Mouse (Mus musculus): ENCODE data around the gene Pard3b. TPM values are rescaled to one million over a fixed set of nuclear protein-coding genes. Genes with fewer than 3 reads are reported as not detected.

Pard3b gene
- total and polyA plus RNA-seq, 2 experiments from 2014 or later = 4.4 to 6.1 TPM

DNA sequence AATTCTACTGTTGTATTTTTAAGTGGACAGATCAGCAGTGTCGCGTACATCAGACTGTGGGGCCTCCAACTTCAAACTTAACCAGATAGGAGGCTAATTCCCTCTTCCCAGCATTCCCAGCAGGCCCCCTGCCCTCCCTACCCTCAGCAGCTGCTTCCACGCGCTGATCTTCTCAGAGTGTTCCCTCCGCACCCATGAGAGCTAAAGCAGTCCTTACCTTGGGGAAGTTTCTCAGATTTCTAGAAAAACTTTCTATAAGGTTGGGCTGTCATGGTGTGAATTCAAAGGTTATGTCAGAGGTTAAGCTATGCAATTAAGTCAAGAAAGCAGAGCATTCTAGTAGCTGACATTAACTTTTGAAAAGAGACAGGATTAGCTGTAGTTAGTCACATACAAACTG lies 686.6 kb downstream of the Pard3b start:
- no peak overlapping the region for H3K9ac ChIP-seq
- H3K4me1 ChIP-seq (ENCODE audit: insufficient read depth) = no peaks in the 10 kb centered on the region
- H3K4me3 ChIP-seq (ENCODE audit: low read depth, low read length) = no peak overlapping the region
- no peak overlapping the region for H3K27ac ChIP-seq (ENCODE audit: low read depth, low read length)
- no peaks in the 10 kb centered on the region for H3K36me3 ChIP-seq (ENCODE audit: insufficient read depth)
- WGBS = 26% methylated on average over 5 of the region's 5 CpGs
- no peak for DNase-seq
- no peaks in the 10 kb centered on the region for H3K27me3 ChIP-seq (ENCODE audit: insufficient read depth, low read length)
- no peak for ATAC-seq
- no peak for TF ChIP-seq CTCF (IDR thresholded peaks at IDR 0.05; ENCODE audit: low read depth)
- no peaks in the 10 kb centered on the region for H3K9me3 ChIP-seq (ENCODE audit: low read length)
- H3K4me2 ChIP-seq (ENCODE audit: low read depth) = no peak overlapping the region

DNA sequence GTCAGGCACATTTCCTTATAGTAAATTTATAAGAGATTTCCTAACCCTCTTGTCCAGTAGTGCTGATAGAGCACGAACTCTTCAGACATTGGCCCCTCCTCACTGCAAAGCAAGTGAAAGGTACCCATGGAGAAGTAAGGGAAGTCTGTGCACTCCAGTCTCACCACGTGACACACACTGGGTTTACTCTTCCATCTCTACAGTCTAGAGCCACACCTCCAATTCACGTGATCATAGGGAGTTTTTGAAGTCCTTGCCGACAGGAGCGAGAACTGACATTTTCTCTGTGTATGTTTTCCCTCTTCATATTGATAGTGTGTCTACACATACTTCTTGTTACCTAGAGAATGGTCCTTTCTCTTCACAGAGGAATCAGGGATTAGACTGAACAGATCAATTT lies 689.1 kb downstream of the Pard3b start:
- DNase-seq (no peak), ATAC-seq (no peak)
- no peaks in the 10 kb centered on the region for H3K4me1 ChIP-seq (ENCODE audit: insufficient read depth)
- H3K9ac ChIP-seq = no peak overlapping the region
- no peak overlapping the region for H3K4me3 ChIP-seq (ENCODE audit: low read depth, low read length)
- no peak overlapping the region for H3K4me2 ChIP-seq (ENCODE audit: low read depth)
- 88% methylated on average over 5 of the region's 5 CpGs for WGBS
- no peak for TF ChIP-seq CTCF (IDR thresholded peaks at IDR 0.05; ENCODE audit: low read depth)
- no peaks in the 10 kb centered on the region for H3K9me3 ChIP-seq (ENCODE audit: low read length)
- H3K36me3 ChIP-seq (ENCODE audit: insufficient read depth) = no peaks in the 10 kb centered on the region
- H3K27ac ChIP-seq (ENCODE audit: low read depth, low read length) = no peak overlapping the region
- H3K27me3 ChIP-seq (ENCODE audit: insufficient read depth, low read length) = no peaks in the 10 kb centered on the region

DNA sequence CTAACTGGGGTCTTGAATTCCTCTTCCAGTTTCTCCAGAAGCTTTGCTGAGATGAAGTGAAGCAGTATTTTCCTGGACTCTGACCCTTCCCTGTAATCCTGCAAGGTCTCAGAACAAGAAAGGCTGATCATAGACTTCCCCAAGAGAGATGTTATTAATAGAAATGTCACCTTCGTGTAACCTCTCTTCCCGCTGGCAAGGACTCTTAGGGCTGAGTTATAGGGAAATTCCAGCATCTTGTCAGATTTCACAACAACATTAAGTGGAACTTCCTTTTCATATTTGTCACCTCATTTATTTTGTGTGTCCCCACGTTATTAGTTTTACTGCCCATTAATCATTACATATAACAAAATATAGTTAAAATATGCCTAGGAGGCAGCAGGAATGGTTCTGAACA lies 690.2 kb downstream of the Pard3b start:
- H3K36me3 ChIP-seq (ENCODE audit: insufficient read depth) = no peaks in the 10 kb centered on the region
- WGBS = 82% methylated on average over 3 of the region's 3 CpGs
- no peaks in the 10 kb centered on the region for H3K9me3 ChIP-seq (ENCODE audit: low read length)
- H3K4me1 ChIP-seq (ENCODE audit: insufficient read depth) = no peaks in the 10 kb centered on the region
- no peak for ATAC-seq
- no peak overlapping the region for H3K4me2 ChIP-seq (ENCODE audit: low read depth)
- H3K4me3 ChIP-seq (ENCODE audit: low read depth, low read length) = no peak overlapping the region
- no peak overlapping the region for H3K9ac ChIP-seq
- no peak for DNase-seq
- no peak overlapping the region for H3K27ac ChIP-seq (ENCODE audit: low read depth, low read length)
- no peaks in the 10 kb centered on the region for H3K27me3 ChIP-seq (ENCODE audit: insufficient read depth, low read length)
- no peak for TF ChIP-seq CTCF (IDR thresholded peaks at IDR 0.05; ENCODE audit: low read depth)

- H3K4me2 ChIP-seq (ENCODE audit: low read depth) = no peak overlapping the region
- H3K4me3 ChIP-seq (ENCODE audit: low read depth, low read length) = no peak overlapping the region
- H3K27ac ChIP-seq (ENCODE audit: low read depth, low read length) = no peak overlapping the region
- no peaks in the 10 kb centered on the region for H3K9me3 ChIP-seq (ENCODE audit: low read length)
- TF ChIP-seq CTCF (IDR thresholded peaks at IDR 0.05; ENCODE audit: low read depth) = no peak
- no peaks in the 10 kb centered on the region for H3K36me3 ChIP-seq (ENCODE audit: insufficient read depth)
- ATAC-seq = no peak
- 17% methylated on average over 2 of the region's 2 CpGs for WGBS
- no peaks in the 10 kb centered on the region for H3K27me3 ChIP-seq (ENCODE audit: insufficient read depth, low read length)
- no peak overlapping the region for H3K9ac ChIP-seq
- no peak for DNase-seq
- no peaks in the 10 kb centered on the region for H3K4me1 ChIP-seq (ENCODE audit: insufficient read depth)
Measured at GRCm38 (mm10) chr1:62333016-62333415, 694.4 kb downstream of the Pard3b start.

- Histone ChIP-seq H3K27ac (ENCODE audit: low read depth, low read length) (no peak overlapping the region), H3K4me3 (ENCODE audit: low read depth, low read length) (no peak overlapping the region), H3K4me1 (ENCODE audit: insufficient read depth) (no peaks in the 10 kb centered on the region), H3K4me2 (ENCODE audit: low read depth) (no peak overlapping the region), H3K9me3 (ENCODE audit: low read length) (no peaks in the 10 kb centered on the region), H3K27me3 (ENCODE audit: insufficient read depth, low read length) (no peaks in the 10 kb centered on the region), H3K9ac (no peak overlapping the region), H3K36me3 (ENCODE audit: insufficient read depth) (no peaks in the 10 kb centered on the region)
- WGBS = 62% methylated on average over 5 of the region's 5 CpGs
- DNase-seq (no peak), ATAC-seq (no peak)
- no peak for TF ChIP-seq CTCF (IDR thresholded peaks at IDR 0.05; ENCODE audit: low read depth)
Measured at GRCm38 (mm10) chr1:62334196-62334595, 695.6 kb downstream of the Pard3b start.

- no peak for DNase-seq
- 69% methylated on average over 1 of the region's 1 CpGs for WGBS
- no peaks in the 10 kb centered on the region for H3K4me1 ChIP-seq (ENCODE audit: insufficient read depth)
- no peak overlapping the region for H3K27ac ChIP-seq (ENCODE audit: low read depth, low read length)
- H3K36me3 ChIP-seq (ENCODE audit: insufficient read depth) = no peaks in the 10 kb centered on the region
- no peak for ATAC-seq
- TF ChIP-seq CTCF (IDR thresholded peaks at IDR 0.05; ENCODE audit: low read depth) = no peak
- no peak overlapping the region for H3K4me2 ChIP-seq (ENCODE audit: low read depth)
- no peaks in the 10 kb centered on the region for H3K27me3 ChIP-seq (ENCODE audit: insufficient read depth, low read length)
- H3K4me3 ChIP-seq (ENCODE audit: low read depth, low read length) = no peak overlapping the region
- no peak overlapping the region for H3K9ac ChIP-seq
- no peaks in the 10 kb centered on the region for H3K9me3 ChIP-seq (ENCODE audit: low read length)
Measured at GRCm38 (mm10) chr1:62340261-62340660, 701.6 kb downstream of the Pard3b start.

- peaks cover 10% of the 10 kb centered on the region; the same call in 1 of the 2 replicates for H3K4me1 ChIP-seq (ENCODE audit: insufficient read depth)
- WGBS = 29% methylated on average over 4 of the region's 4 CpGs
- H3K9me3 ChIP-seq (ENCODE audit: low read length) = no peaks in the 10 kb centered on the region
- H3K9ac ChIP-seq = no peak overlapping the region
- no peaks in the 10 kb centered on the region for H3K27me3 ChIP-seq (ENCODE audit: insufficient read depth, low read length)
- ATAC-seq (no peak), DNase-seq (no peak)
- no peak overlapping the region for H3K27ac ChIP-seq (ENCODE audit: low read depth, low read length)
- no peak overlapping the region for H3K4me3 ChIP-seq (ENCODE audit: low read depth, low read length)
- no peak for TF ChIP-seq CTCF (IDR thresholded peaks at IDR 0.05; ENCODE audit: low read depth)
- H3K4me2 ChIP-seq (ENCODE audit: low read depth) = no peak overlapping the region
- H3K36me3 ChIP-seq (ENCODE audit: insufficient read depth) = no peaks in the 10 kb centered on the region
Measured at GRCm38 (mm10) chr1:62344286-62344685, 705.7 kb downstream of the Pard3b start.

DNA sequence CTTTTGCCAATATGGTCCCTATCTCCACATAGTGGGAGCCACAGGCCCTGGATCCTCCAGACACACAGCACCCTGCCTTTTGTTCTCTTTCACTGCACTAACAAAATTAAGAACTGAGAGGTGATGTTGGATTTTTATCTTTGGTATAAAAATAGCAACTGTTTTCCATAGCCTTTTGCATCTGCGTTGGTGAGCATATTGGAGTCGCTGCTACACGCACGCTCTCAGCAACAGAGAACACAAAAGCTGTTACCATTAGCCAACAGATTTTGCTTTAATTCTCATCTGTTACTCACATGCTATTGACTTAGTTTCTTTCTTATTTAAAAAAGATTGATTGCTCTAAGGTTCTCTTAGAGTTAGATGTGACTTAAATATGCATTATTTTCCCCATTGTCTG lies 709.7 kb downstream of the Pard3b start:
- Histone ChIP-seq H3K27me3 (ENCODE audit: insufficient read depth, low read length) (no peaks in the 10 kb centered on the region), H3K4me1 (ENCODE audit: insufficient read depth) (peaks cover 10% of the 10 kb centered on the region; the same call in 1 of the 2 replicates), H3K27ac (ENCODE audit: low read depth, low read length) (peak overlapping the region; percentile 62), H3K36me3 (ENCODE audit: insufficient read depth) (no peaks in the 10 kb centered on the region), H3K9me3 (ENCODE audit: low read length) (no peaks in the 10 kb centered on the region), H3K4me2 (ENCODE audit: low read depth) (no peak overlapping the region), H3K9ac (no peak overlapping the region), H3K4me3 (ENCODE audit: low read depth, low read length) (no peak overlapping the region)
- DNase-seq = peak; percentile 60
- peak; percentile 77 for ATAC-seq
- TF ChIP-seq CTCF (IDR thresholded peaks at IDR 0.05; ENCODE audit: low read depth) = no peak
- 29% methylated on average over 4 of the region's 4 CpGs for WGBS

All from forebrain, postnatal 0 days (tissue).